Mouse (Mus musculus): Measurements from ENCODE around the gene Acvr2a.

Gene Acvr2a

DNA sequence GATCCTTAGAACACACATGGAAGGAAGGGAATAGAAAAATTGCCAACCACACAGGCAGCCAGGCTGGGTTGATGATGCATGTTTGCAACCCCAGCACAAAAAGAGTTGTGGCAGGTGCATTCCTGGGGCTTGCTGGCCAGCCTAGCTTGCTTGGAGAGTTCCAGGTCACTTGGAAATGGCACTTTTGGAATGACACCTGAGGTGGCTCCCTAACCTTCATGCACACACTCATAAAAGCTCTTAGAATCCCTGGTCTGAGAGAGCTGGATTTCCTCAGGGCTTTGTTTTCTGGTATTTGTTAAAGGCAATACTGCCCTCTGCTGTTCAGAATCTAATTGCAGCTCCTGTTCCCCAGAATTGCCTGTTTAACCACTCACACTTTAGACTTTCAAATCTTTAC is 72.0 kb downstream of the Acvr2a start:
- peak; percentile 77 for DNase-seq

DNA sequence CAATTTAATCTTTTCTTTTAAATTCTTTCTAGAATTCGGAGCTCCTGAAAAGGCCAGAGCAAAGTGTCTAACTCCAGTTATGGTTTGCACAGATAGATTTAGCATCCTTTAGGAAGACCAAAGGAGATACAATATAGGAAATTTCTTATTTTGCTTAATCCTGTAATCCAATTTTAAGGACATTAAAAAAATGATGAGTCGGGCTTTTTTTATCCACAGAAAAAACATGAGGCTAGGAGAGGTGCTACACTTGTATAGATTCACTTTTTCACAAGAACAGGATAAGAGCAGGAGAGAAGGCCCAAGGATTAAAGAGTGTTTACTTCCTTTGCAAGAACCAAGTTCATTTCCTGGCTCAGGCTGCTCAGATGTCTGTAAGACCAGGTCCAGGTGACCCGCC is 81.3 kb downstream of the Acvr2a start:
- DNase-seq, result no peak

DNA sequence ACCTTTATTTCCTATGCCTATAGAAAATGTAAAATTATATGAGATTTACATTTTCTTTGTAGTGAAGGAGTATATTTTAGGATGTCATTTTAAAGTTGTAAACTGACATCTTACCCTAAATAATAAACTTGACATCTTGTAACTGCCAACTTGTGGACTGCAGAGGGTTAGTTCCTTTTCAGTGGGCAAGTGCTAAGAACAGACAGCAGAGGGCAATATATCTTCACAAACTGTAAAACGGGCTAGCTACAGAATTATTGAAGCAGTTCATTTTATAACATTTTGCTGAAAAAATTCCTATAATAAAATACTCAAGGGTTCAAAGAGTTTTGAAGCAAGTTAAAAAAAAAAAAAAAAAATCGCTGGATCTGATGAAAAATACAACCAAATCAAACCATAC is 95.0 kb downstream of the Acvr2a start:
- DNase-seq, result no peak

DNA sequence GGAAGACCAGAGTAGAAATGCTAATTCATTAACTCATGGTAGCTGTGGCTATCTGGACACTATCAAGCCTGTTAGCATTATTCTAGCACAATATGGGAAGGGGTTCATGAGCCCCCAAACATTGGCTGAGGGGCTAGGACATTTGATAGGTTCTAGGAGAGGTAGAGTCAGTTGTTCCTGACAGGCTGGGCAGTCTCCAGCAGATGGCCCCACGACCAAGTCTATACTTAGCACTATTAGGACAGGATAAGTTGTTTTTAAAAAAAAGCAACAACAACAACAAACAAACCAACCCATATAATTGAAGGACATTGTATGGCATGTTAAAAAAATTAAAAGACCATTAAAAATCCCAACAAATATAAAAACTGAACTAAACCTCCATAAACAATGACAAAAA is 100.3 kb downstream of the Acvr2a start:
- no peak for DNase-seq

DNA sequence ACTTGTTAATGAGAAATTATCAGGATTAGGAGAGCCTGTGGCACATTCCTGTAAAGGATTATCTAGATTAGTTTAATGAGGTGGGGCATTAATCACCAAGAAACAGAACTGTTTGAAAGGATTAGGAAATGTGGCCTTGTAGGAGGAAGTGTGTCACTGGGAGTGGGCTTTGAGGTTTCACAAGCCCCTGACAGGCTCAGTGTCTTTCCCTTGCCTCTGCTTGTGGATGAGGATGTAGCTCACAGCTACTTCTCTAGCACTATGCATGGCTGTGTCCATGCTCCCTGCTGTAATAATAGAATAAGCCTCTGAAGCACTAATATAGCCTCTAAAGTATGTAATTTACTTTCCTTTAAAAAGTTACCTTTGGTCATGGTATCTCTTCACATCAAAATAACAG is 101.9 kb downstream of the Acvr2a start:
- no peak for DNase-seq

DNA sequence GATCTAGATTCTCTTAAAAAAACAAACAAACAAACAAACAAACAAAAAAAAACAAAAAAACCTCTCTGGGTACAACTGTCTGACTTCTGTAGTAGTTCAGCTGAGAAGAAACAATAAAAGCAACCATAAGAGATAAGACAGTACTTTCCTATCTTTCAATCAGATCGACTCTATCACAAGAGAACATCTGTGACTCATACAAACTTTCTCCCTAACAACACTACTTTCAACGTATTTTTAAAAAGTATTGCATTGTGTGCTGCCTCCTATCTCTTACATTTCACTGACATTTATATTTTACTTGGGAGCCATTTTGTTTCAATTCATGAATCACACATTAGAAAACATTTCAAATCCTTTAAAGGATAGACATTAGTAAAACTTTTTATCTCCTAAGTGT is 121.1 kb downstream of the Acvr2a start:
- no peak for DNase-seq

DNA sequence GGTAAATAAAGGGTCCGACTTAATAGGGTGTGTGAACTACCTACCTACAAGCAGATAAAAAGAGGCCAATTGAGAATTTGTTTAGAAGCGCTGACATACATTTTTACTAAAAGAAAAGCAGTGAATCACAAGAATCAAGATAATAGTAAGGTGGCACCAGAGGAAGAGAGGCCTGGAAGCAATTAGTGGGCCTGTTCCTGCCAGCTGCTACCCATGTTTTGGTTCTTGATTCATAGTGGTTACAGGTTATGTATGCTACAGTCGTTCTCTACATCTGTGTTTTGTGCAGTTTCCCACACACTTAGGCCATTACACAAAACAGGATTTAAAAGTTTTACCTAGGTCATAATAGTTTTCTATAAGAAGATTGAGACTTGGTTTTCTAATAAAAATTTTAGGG is 133.9 kb downstream of the Acvr2a start:
- no peak for DNase-seq

DNA sequence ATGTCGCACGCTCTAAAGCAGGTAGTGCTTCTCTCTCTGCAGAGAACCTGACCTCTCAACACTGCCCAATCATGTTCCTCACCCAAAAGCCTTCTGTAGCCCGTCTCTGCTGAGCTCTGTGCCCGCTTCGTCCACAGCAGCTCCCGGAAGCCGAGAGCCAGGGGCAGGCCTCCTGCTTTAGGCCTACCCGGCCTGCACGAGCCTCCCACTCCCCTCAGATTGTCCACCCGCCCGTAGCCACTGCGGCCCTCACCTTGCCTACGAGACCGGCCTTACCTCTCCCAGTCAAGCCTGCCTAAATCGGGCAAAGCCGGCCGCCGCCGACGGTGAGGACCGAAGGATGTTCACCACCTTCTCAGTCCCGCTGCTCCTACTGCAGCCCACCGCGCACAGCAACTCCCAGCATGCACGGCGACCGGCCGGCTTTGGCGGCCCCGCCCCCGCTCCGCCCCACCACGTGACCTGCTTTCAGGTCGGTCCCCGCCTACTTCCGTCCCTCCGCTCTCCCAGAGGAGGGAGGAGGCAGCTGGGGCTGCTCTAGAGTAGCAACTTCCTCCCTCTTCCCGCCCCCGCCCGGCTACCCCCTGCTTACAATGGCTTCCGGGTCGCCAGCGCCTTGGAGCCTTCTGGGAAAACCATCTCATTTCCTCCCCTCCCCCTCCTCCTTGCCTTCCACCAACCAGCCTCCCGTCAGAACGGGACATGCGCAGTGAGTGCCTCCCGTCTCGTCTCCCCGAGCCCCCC is 135.1 kb downstream of the Acvr2a start, which contains the start of gene Mbd5:
Gene Mbd5 (plus strand): TSS at position 668 of the 744 bp plus-strand sequence.
- peak; percentile 99 for DNase-seq

DNA sequence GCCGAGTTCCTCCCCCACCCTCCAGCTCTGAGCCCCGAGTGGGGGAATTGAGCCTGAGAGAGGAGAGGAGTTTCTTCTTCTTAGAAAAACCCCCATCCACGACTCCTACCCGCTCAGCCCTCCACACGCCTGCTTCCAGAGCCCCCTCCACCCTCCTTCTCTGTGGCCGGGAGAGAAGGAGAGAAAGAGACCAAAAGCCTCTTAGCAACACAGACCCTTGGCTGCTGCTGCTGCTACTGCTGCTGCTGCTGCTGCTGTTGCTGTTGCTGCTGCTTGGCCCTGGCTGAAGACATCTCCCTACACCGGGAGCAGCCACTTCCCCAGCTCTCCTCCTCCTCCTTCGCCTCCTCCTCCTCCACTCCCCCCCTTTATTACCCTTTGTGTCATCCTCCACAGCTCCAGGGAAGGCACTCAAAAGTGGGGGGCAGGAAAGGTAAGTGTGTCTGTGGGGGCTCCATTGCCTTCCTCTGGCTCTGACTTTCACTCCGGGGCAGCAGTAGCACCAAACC is 135.9 kb downstream of the Acvr2a start:
- DNase-seq, result peak; percentile 32

DNA sequence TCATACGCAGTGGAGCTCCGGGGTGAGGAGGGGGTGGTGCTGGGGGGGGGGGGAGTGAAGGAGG is 136.2 kb downstream of the Acvr2a start, which contains the start of gene Orc4:
Gene Orc4 (minus strand): TSS at position 26 of the 64 bp plus-strand sequence.
- DNase-seq, result no peak

DNA sequence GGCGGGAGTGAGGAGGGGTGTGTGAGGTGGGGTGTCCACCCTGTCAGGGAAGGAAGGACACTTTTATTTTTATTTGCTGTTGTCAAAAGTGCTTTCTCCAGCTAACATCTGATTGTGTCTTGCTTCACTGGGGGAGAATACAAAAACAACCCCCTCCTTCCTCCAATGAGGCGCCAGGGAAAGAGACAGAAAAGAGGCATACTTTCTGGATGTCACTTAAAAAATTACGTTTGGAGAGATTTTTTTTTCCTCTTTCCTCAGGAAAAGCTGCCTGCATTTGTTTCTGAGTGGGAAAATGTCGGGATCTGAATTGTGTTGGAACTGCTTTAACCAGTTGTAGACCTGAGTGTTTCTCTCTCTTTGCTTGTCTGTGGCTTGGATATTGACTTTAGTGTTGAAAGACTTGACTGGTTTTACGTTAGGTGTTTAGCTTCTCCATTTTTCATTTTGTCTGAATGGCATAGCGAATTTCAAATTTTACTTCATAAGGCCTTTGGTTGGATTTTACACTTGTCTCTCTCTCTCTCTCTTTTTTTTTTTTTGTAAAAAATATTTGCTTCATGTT is 136.5 kb downstream of the Acvr2a start:
- DNase-seq, result peak; percentile 11
